Mouse (Mus musculus) heart, embryonic 13.5 days (tissue): ENCODE results near the gene Npat. TPM values are rescaled to one million over a fixed set of nuclear protein-coding genes. Genes with fewer than 3 reads are reported as not detected.

ENCODE experiments used
- ATAC-seq: fragments of 200-750 bp; cut with Nextera tagmentation; 2 replicates; pipeline ENCODE4 v1.8.0; 2017; ENCODE audit warnings: moderate TSS enrichment; ENCODE audit not compliant: insufficient number of reproducible peaks, low FRiP score, low TSS enrichment; ENCODE audit errors: extremely low read depth
- H3K27ac ChIP-seq: fragments of 300-500 bp; sonication (generic); replicated peaks from 2 replicates; pipeline ENCODE4 v1.5.1; 2015; ENCODE audit warnings: moderate library complexity, mild to moderate bottlenecking, inconsistent platforms
- H3K27me3 ChIP-seq: fragments of 300-500 bp; sonication (generic); replicated peaks from 2 replicates; pipeline ENCODE4 v1.6.1; 2015; ENCODE audit warnings: mild to moderate bottlenecking, inconsistent platforms
- H3K36me3 ChIP-seq: fragments of 300-500 bp; sonication (generic); 2 replicates; pipeline ENCODE4 v1.6.1; 2015; ENCODE audit warnings: mild to moderate bottlenecking, inconsistent platforms
- H3K4me1 ChIP-seq: fragments of 300-500 bp; sonication (generic); 2 replicates; pipeline ENCODE4 v1.6.1; 2015; ENCODE audit warnings: inconsistent platforms
- H3K4me2 ChIP-seq: fragments of 300-500 bp; sonication (generic); 2 replicates; pipeline ENCODE4 v1.6.1; 2015; ENCODE audit warnings: inconsistent platforms, mild to moderate bottlenecking, moderate library complexity
- H3K4me3 ChIP-seq: fragments of 300-500 bp; sonication (generic); 2 replicates; pipeline ENCODE4 v1.5.1; 2015; ENCODE audit warnings: moderate library complexity, mild to moderate bottlenecking, inconsistent platforms
- H3K9ac ChIP-seq: fragments of 300-500 bp; sonication (generic); 2 replicates; pipeline ENCODE4 v1.6.1; 2015; ENCODE audit warnings: inconsistent platforms, mild to moderate bottlenecking, moderate library complexity
- H3K9me3 ChIP-seq: fragments of 300-500 bp; sonication (generic); 2 replicates; pipeline ENCODE4 v1.6.1; 2016; ENCODE audit warnings: inconsistent platforms
- WGBS: fragments of 180-500 bp; shearing (Covaris S2); methylation state at CpG from one replicate; pipeline ENCODE4 v1.1.7; 2015; ENCODE audit warnings: mixed read lengths; 5-methylcytosine and 5-hydroxymethylcytosine counted together
- polyA plus RNA-seq: library from polyadenylated mRNA; unstranded; fragments of >200 nt; fragmentation: Nextera tagmentation; extraction: Ambion mirVana; gene quantifications from 2 replicates; pipeline ENCODE4 v1.2.1, GENCODE M21; 2015

Gene Npat
- polyA plus RNA-seq, 1 experiment from 2014 or later, result 12.4 TPM

DNA sequence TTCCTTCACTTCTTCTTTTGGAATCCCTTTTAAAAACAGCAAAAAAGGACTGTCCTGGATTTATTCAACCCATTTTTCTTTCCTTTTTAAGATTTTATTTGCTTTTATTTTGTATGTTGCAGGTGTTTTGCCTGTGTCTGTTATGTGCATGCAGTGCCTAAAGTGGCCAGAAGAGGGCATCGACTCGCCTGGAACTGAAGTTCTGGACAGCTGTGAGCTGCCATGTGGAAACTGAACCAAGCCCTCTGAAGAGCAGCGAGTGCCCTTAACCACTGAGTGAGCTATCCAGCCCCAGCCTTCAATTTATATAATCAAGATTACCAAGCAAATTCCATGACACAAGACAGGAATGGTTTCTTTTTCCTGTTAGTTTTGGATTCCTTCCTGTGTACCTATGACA, 57.9 kb downstream of the Npat start:
- no peaks in the 10 kb centered on the region for H3K9me3 ChIP-seq
- 17% methylated on average over 3 of the region's 3 CpGs for WGBS
- ATAC-seq, result no peak
- no peak overlapping the region for H3K4me2 ChIP-seq
- H3K4me3 ChIP-seq, result no peak overlapping the region
- no peaks in the 10 kb centered on the region for H3K4me1 ChIP-seq
- H3K27me3 ChIP-seq, result no peaks in the 10 kb centered on the region
- peaks cover 70% of the 10 kb centered on the region for H3K36me3 ChIP-seq
- no peak overlapping the region for H3K9ac ChIP-seq
- no peak overlapping the region for H3K27ac ChIP-seq

DNA sequence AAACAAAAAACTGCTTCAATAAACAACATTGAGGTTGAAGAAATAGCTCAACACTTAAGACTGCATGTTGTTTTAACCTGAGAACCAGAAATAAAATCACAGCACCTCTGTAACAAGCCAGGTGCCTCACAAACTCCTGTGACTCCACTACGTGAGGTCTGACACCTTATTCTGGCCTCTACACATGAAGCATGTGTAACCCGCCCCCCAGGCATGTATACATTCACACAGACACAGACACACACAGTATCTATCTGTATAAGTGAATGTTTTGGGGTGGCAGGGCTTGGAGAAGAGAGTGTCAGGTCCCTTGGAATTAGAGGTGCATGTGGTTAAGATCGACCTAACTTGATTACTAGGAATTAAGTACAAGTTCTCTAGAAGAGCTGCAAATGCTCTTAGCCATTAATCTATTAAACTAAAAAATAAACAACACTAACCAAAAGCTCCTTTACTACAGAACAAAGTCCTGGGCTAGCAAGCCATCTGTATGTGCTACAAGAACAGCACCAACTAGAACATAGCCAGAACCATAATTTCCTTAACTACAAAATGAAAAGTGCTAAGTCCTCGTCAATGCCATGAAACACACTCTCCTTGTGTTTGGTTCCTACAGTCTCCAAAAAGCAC, 60.2 kb downstream of the Npat start:
- Histone ChIP-seq H3K4me1 (0 out of 2 replicates have a peak, but pooled peaks cover 5% of the 10 kb centered on the region), H3K4me2 (no peak overlapping the region), H3K9ac (no peak overlapping the region), H3K36me3 (peaks cover 48% of the 10 kb centered on the region), H3K4me3 (no peak overlapping the region), H3K27ac (no peak overlapping the region), H3K27me3 (no peaks in the 10 kb centered on the region), H3K9me3 (no peaks in the 10 kb centered on the region)
- 85% methylated on average over 4 of the region's 4 CpGs for WGBS
- ATAC-seq, result no peak

DNA sequence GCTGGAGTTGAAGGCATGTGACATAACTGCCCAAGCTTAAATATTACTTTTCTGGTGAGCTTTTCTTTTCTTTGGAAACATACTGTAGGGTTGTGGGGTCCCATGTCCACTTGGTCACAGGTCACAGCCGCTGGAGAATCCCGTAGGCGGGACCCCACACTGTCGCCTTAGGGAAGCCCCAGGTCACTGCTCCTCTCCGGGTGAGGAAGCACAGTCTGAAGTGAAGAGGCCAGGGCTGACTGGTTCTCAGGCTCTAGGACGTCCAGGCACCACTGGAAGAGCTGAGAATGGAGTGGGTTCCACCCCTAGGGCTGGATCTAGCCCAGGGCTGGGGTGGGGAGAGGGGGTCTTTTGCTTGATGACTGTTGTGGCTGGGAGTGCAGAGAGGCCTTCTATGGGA, 61.8 kb downstream of the Npat start:
- no peak overlapping the region for H3K4me3 ChIP-seq
- H3K27me3 ChIP-seq, result no peaks in the 10 kb centered on the region
- H3K36me3 ChIP-seq, result peaks cover 43% of the 10 kb centered on the region
- WGBS, result 76% methylated on average over 6 of the region's 6 CpGs
- ATAC-seq, result no peak
- no peak overlapping the region for H3K4me2 ChIP-seq
- H3K9me3 ChIP-seq, result no peaks in the 10 kb centered on the region
- no peak overlapping the region for H3K9ac ChIP-seq
- H3K27ac ChIP-seq, result no peak overlapping the region
- H3K4me1 ChIP-seq, result peaks cover 14% of the 10 kb centered on the region

DNA sequence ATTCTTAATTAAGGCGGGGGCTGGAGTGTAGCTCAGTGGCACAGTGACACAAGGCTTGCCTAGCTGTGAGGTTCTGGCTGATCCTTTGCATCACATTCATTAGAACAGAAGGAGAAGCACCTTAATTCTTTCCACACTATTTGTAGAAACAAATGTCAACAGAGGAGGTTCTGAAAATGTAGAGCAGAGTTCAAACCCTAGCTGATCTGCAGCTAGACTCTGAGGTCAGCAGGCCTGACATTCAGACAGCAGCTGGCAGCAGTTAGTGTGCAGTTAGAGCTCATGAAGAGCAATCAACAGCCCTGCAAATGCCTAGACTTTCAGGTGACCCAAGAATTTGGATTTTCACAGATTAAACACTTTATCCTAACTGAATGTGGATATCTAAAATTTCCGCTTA, 64.7 kb downstream of the Npat start:
- Histone ChIP-seq H3K36me3 (peaks cover 23% of the 10 kb centered on the region), H3K4me1 (peaks cover 36% of the 10 kb centered on the region), H3K9me3 (no peaks in the 10 kb centered on the region), H3K4me2 (no peak overlapping the region), H3K9ac (no peak overlapping the region), H3K27me3 (no peaks in the 10 kb centered on the region), H3K4me3 (no peak overlapping the region), H3K27ac (no peak overlapping the region)
- WGBS, result 83% methylated on average over 2 of the region's 2 CpGs
- no peak for ATAC-seq

DNA sequence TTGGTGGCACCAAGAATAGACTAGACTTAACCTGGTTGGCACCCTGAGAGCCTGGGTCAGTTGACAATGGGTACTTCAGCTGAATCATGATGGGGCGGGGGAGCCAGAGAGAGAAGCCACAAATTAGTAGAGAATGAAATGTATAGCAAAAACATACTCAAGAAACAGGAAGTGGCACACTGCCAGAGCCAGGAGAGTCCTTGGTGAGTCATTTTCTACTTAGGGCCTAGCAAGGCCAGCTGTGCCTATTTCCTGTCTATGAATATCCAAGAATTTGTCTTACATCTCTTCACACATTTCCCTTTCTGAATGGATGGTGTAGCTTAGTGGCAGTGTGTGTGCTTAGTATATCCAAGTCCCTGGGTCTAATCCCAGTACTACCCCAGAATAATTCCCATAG, 66.5 kb downstream of the Npat start:
- Histone ChIP-seq H3K27me3 (no peaks in the 10 kb centered on the region), H3K9ac (no peak overlapping the region), H3K9me3 (no peaks in the 10 kb centered on the region), H3K27ac (peak overlapping the region; percentile 48; the same call in 1 of the 2 replicates), H3K36me3 (peaks cover 16% of the 10 kb centered on the region; the same call in 1 of the 2 replicates), H3K4me3 (no peak overlapping the region), H3K4me2 (no peak overlapping the region), H3K4me1 (peaks cover 39% of the 10 kb centered on the region)
- no peak for ATAC-seq
- 64% methylated on average over 1 of the region's 1 CpGs for WGBS

DNA sequence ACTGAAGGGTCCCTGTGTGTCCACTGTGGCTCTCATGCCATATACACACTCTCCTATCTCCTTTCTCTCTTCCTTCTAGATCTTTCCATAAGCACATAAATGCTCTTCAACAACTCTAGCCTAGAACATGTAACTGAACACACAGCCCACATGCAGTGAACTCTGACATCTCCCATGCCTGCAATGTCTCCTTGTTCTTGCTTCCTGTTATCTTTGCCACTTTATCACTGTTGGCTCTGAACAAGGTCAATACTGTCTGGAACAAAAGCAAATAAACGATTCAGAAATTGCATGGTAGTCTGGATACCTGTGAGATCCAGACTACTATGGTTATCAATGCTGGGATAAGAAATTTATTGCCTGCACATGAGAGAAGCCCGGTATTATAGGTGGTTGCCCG, 67.0 kb downstream of the Npat start:
- Histone ChIP-seq H3K27ac (peak overlapping the region; percentile 48; the same call in 1 of the 2 replicates), H3K4me2 (no peak overlapping the region), H3K4me1 (peaks cover 44% of the 10 kb centered on the region), H3K27me3 (no peaks in the 10 kb centered on the region), H3K9ac (no peak overlapping the region), H3K36me3 (peaks cover 16% of the 10 kb centered on the region; the same call in 1 of the 2 replicates), H3K4me3 (no peak overlapping the region), H3K9me3 (no peaks in the 10 kb centered on the region)
- WGBS, result 54% methylated on average over 3 of the region's 3 CpGs
- ATAC-seq, result no peak

DNA sequence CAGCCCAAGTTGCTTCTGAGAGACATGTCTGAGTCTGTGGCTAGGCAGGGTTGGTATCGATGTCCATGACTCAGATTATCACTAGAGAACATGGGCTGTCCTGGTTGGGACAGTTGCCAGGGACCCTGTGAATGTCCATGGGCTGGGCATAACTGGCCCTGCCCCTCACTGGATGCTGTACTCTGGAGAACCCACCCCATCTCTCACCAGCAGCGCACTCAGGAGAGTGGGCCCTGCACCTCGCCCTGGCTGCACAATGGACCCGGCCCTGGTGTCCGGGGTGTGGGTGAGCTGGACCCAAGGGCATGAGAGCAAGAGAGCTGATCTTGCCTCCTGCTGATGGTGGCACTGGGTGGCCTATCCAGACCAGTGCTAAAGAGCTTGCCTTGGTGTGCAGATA, 68.1 kb downstream of the Npat start:
- Histone ChIP-seq H3K27ac (no peak overlapping the region), H3K27me3 (no peaks in the 10 kb centered on the region), H3K9me3 (no peaks in the 10 kb centered on the region), H3K36me3 (peaks cover 16% of the 10 kb centered on the region; the same call in 1 of the 2 replicates), H3K4me2 (no peak overlapping the region), H3K9ac (no peak overlapping the region), H3K4me3 (no peak overlapping the region), H3K4me1 (peaks cover 51% of the 10 kb centered on the region)
- 71% methylated on average over 5 of the region's 5 CpGs for WGBS
- no peak for ATAC-seq

DNA sequence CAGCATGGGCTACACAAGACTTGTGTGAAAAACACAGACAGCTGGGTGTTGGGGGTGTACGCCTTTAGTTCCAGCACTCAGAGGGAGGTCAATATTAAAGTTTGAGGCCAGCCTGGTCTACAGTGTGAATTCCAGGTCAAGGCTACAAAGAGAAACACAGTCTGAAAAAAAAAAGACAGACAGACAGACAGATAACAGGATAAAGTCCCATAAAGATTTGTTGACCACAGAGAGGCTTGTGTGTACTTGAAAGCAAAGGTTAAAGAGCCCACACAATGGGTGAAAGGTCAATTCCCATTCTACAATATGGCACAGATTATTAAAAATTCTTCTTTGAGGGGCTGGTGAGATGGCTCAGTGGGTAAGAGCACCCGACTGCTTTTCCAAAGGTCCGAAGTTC, 70.3 kb downstream of the Npat start:
- H3K36me3 ChIP-seq, result peaks cover 17% of the 10 kb centered on the region; the same call in 1 of the 2 replicates
- WGBS, result 88% methylated on average over 3 of the region's 3 CpGs
- no peak overlapping the region for H3K27ac ChIP-seq
- no peak overlapping the region for H3K4me2 ChIP-seq
- no peaks in the 10 kb centered on the region for H3K27me3 ChIP-seq
- ATAC-seq, result no peak
- no peak overlapping the region for H3K9ac ChIP-seq
- H3K4me1 ChIP-seq, result peaks cover 45% of the 10 kb centered on the region
- no peaks in the 10 kb centered on the region for H3K9me3 ChIP-seq
- no peak overlapping the region for H3K4me3 ChIP-seq

DNA sequence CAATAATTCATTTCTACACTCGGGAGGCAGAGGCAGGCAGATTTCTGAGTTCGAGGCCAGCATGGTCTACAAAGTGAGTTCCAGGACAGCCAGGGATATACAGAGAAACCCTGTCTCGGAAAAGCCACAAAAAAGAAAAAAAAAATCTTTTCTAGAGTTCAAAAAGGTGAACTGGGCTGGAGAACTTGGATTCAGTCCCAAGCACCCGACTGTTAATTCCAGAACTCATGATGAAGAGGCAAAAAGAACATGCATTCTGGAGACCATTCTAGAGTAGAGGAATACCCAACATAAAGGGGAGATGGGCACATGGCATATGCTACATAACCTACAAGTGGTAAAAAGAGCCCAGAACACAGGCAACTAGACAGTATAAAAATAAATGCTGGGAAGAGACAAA, 71.0 kb downstream of the Npat start:
- no peak for ATAC-seq
- Histone ChIP-seq H3K4me1 (peaks cover 44% of the 10 kb centered on the region), H3K36me3 (0 out of 2 replicates have a peak, but pooled peaks cover 15% of the 10 kb centered on the region), H3K4me2 (no peak overlapping the region), H3K9me3 (no peaks in the 10 kb centered on the region), H3K27ac (no peak overlapping the region), H3K9ac (no peak overlapping the region), H3K4me3 (no peak overlapping the region), H3K27me3 (no peaks in the 10 kb centered on the region)
- 87% methylated on average over 4 of the region's 4 CpGs for WGBS

DNA sequence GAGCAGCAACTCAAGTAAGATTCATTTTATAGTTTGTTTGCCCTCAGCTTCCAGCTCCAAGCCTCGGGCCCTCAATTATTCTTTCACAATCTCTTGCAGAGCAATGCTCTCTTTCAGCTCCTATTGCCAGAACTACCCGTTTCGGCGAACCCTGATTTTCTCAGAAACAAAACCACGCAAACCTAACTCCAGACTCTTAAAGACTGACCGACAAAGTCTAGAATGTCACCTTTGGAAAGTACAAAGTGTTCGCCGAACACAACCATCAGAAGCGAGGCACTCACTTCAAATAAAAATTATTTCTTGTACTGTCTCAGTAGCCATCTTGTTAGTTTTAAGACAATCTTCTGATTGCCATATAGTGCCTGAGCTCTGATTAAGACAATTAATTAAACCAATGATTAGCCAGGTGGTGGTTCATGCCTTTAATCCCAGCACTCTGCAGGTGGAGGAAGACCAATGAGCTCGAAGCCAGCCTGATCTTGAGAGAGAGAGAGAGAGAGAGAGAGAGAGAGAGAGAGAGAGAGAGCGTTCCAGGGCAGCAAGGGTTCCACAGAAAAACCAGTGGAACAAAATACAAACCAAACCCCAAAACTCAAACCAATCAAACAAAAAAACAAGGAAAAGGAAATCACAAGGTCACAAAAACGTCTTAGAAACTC, 72.6 kb downstream of the Npat start:
- H3K36me3 ChIP-seq, result peaks cover 20% of the 10 kb centered on the region
- H3K4me3 ChIP-seq, result peak overlapping the region; percentile 89
- H3K4me2 ChIP-seq, result peak overlapping the region; percentile 85
- H3K27ac ChIP-seq, result peak overlapping the region; percentile 87
- 67% methylated on average over 12 of the region's 12 CpGs for WGBS
- H3K4me1 ChIP-seq, result peaks cover 32% of the 10 kb centered on the region
- no peak for ATAC-seq
- no peaks in the 10 kb centered on the region for H3K9me3 ChIP-seq
- no peaks in the 10 kb centered on the region for H3K27me3 ChIP-seq
- peak overlapping the region; percentile 95 for H3K9ac ChIP-seq

DNA sequence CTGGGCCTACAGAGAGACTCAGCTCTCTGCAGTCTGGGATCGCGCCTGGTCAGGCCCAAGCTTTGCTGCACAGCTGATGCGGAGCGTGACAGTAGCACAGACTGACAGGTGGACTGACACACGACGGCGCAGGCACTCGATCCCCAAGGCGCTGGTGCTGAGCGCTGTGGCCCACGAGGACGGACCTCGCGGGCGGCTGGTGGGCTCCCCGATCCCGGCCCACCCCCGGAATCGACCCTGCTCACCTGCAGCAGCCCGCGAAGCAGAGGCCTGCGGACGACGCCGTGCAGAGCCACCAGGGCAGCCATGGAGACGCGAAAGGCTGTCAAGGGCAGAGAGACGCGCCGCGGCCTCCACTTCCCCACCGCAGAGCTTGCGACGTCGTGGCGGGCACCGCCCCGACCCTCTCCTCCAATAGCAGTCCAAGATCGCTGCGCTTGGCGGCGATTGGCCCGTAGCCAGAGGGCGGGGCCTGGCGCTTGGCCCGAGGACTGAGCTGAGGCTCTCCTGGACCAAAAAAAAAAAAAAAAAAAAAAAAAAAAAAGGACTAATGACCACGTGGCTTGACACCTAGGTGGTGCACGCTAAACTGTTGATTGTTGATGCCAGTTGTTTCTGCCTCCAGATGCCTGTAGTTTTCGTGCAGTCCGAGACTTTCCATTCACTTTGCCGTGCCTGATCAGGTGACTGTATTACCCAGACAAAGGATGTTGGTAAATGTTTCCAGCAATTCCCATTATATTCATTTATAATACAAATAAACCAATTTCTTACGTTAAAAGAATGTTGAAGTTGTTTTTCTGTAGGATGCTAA, 73.3 kb downstream of the Npat start, which contains the start of gene Acat1:
Gene Acat1 (minus strand): TSS at position 415 of the 814 bp plus-strand sequence.
- Histone ChIP-seq H3K36me3 (peaks cover 20% of the 10 kb centered on the region), H3K9ac (peak within 1 kb of the TSS; percentile 95), H3K4me1 (peaks cover 30% of the 10 kb centered on the region), H3K27ac (peak within 1 kb of the TSS; percentile 87), H3K4me2 (peak within 1 kb of the TSS; percentile 85), H3K9me3 (no peaks in the 10 kb centered on the region), H3K4me3 (peak within 1 kb of the TSS; percentile 89), H3K27me3 (no peaks in the 10 kb centered on the region)
- 4% methylated on average over 52 of the region's 52 CpGs for WGBS
- ATAC-seq, result peak; percentile 90
